Mouse (Mus musculus) olfactory bulb, adult 2 months (tissue): ENCODE results near the gene Mto1. TPM values are rescaled to one million over a fixed set of nuclear protein-coding genes. Genes with fewer than 3 reads are reported as not detected.
"Not testable (repeated sequence)": the region's sequence is repeated elsewhere in the genome, so short reads cannot be mapped to it uniquely, and the experiment has no call there.

ENCODE experiments used
- H3K27ac ChIP-seq: fragments of 200-500 bp; 2 replicates; pipeline ENCODE4 v1.5.1; 2012; ENCODE audit warnings: low read depth, low read length; ENCODE audit not compliant: insufficient read depth
- H3K4me1 ChIP-seq: fragments of 200-500 bp; 2 replicates; pipeline ENCODE4 v1.6.1; 2012; ENCODE audit warnings: low read length; ENCODE audit not compliant: control insufficient read depth, insufficient read depth
- H3K4me3 ChIP-seq: fragments of 200-500 bp; 2 replicates; pipeline ENCODE4 v1.5.1; 2012; ENCODE audit warnings: mild to moderate bottlenecking, low read depth, low read length, moderate library complexity; ENCODE audit not compliant: insufficient read depth
- CTCF ChIP-seq: fragments of 200-500 bp; IDR thresholded peaks from 2 replicates; pipeline ENCODE4 v1.5.1; 2012; ENCODE audit warnings: low read depth, mild to moderate bottlenecking, low read length, moderate library complexity; ENCODE audit not compliant: insufficient read depth
- POLR2A ChIP-seq: fragments of 200-500 bp; IDR thresholded peaks from 2 replicates; pipeline ENCODE4 v1.6.1; 2012; ENCODE audit warnings: mild to moderate bottlenecking, low read depth, low read length, moderate library complexity; ENCODE audit not compliant: insufficient read depth
- whole genome bisulfite sequencing: fragments of 180-500 bp; shearing (Covaris S2); methylation state at CpG from one replicate; pipeline ENCODE4 v1.1.7; 2018; 5-methylcytosine and 5-hydroxymethylcytosine counted together
- polyA plus RNA-seq: library from polyadenylated mRNA; stranded (reverse); fragments of >200 nt; gene quantifications from 2 replicates; pipeline ENCODE4 v1.2.4, GENCODE M21; 2012; ENCODE audit warnings: low replicate concordance; ENCODE audit not compliant: missing spikeins, insufficient read depth, insufficient read length

Gene Mto1
- polyA plus RNA-seq, 1 experiment, result not detected

- H3K4me1 ChIP-seq, result peaks cover 2% of the 10 kb centered on the region; the same call in 1 of the 2 replicates
- 66% methylated on average over 2 of the region's 2 CpGs for WGBS
- H3K27ac ChIP-seq, result no peak overlapping the region
- no peak for TF ChIP-seq CTCF
- no peak for TF ChIP-seq POLR2A
- no peak overlapping the region for H3K4me3 ChIP-seq
These were observed 26.3 kb downstream of the Mto1 start for GRCm38 (mm10) chr9:78474270-78474669.

GRCm38 (mm10) chr9:78474771-78475382 is 26.9 kb downstream of the Mto1 start:
- Histone ChIP-seq H3K4me1 (peaks cover 4% of the 10 kb centered on the region; the same call in 1 of the 2 replicates), H3K4me3 (no peak overlapping the region), H3K27ac (no peak overlapping the region)
- TF ChIP-seq CTCF, result no peak
- no peak for TF ChIP-seq POLR2A
- 65% methylated on average over 5 of the region's 5 CpGs for WGBS

GRCm38 (mm10) chr9:78475383-78475780 is 27.4 kb downstream of the Mto1 start:
- no peak overlapping the region for H3K27ac ChIP-seq
- 93% methylated on average over 2 of the region's 2 CpGs for WGBS
- H3K4me1 ChIP-seq, result peaks cover 4% of the 10 kb centered on the region; the same call in 1 of the 2 replicates
- no peak overlapping the region for H3K4me3 ChIP-seq
- TF ChIP-seq CTCF (no peak), POLR2A (no peak)

GRCm38 (mm10) chr9:78475873-78476272 is 27.9 kb downstream of the Mto1 start:
- no peak for TF ChIP-seq POLR2A
- TF ChIP-seq CTCF, result no peak
- no peak overlapping the region for H3K27ac ChIP-seq
- WGBS, result 76% methylated on average over 4 of the region's 4 CpGs
- peaks cover 4% of the 10 kb centered on the region; the same call in 1 of the 2 replicates for H3K4me1 ChIP-seq
- no peak overlapping the region for H3K4me3 ChIP-seq

GRCm38 (mm10) chr9:78476531-78477020 is 28.6 kb downstream of the Mto1 start:
- Histone ChIP-seq H3K4me1 (peaks cover 4% of the 10 kb centered on the region; the same call in 1 of the 2 replicates), H3K4me3 (no peak overlapping the region), H3K27ac (no peak overlapping the region)
- TF ChIP-seq CTCF (no peak), POLR2A (no peak)
- 23% methylated on average over 1 of the region's 1 CpGs for WGBS

- 5% methylated on average over 5 of the region's 5 CpGs for WGBS
- no peak overlapping the region for H3K4me3 ChIP-seq
- no peak for TF ChIP-seq POLR2A
- TF ChIP-seq CTCF, result no peak
- H3K4me1 ChIP-seq, result peaks cover 4% of the 10 kb centered on the region; the same call in 1 of the 2 replicates
- H3K27ac ChIP-seq, result no peak overlapping the region
These were observed 29.1 kb downstream of the Mto1 start for GRCm38 (mm10) chr9:78477021-78477551.

- 37% methylated on average over 1 of the region's 1 CpGs for WGBS
- H3K4me1 ChIP-seq, H3K27ac ChIP-seq, H3K4me3 ChIP-seq: not testable (repeated sequence)
These were observed 30.1 kb downstream of the Mto1 start for GRCm38 (mm10) chr9:78478009-78478605.

GRCm38 (mm10) chr9:78479308-78479707 is 31.3 kb downstream of the Mto1 start:
- WGBS, result 15% methylated on average over 8 of the region's 8 CpGs
- H3K4me1 ChIP-seq, H3K27ac ChIP-seq, H3K4me3 ChIP-seq: not testable (repeated sequence)

- H3K4me3 ChIP-seq, result peak overlapping the region; percentile 65
- WGBS, result under 1% methylated on average over 13 of the region's 13 CpGs
- not testable (repeated sequence) for H3K4me1 ChIP-seq
- H3K27ac ChIP-seq, result 0 out of 2 replicates have a peak overlapping the region, but pooled peaks have one; percentile 95
These were observed 32.2 kb downstream of the Mto1 start for GRCm38 (mm10) chr9:78480227-78480626.
